Mouse (Mus musculus) cerebellum, adult 2 months (tissue): ENCODE data around the gene Rsrc1.

Source experiments
- CTCF ChIP-seq: fragments of 200-500 bp; IDR thresholded peaks from 2 replicates; pipeline ENCODE4 v1.5.1; 2011; ENCODE audit warnings: low read depth, mild to moderate bottlenecking, control low read depth, low read length, moderate library complexity, borderline replicate concordance; ENCODE audit not compliant: insufficient read depth
- POLR2A ChIP-seq: fragments of 200-500 bp; IDR thresholded peaks from 2 replicates; pipeline ENCODE4 v1.6.1; 2011; ENCODE audit warnings: low read length, control low read depth, borderline replicate concordance; ENCODE audit not compliant: insufficient read depth

- no peak for TF ChIP-seq POLR2A
- TF ChIP-seq CTCF: no peak
These were observed 392.7 kb downstream of the Rsrc1 start, which contains the start of gene Mlf1 for GRCm38 (mm10) chr3:67373872-67374271.
